Mouse (Mus musculus): ENCODE measurements around the gene Prss28.

DNA sequence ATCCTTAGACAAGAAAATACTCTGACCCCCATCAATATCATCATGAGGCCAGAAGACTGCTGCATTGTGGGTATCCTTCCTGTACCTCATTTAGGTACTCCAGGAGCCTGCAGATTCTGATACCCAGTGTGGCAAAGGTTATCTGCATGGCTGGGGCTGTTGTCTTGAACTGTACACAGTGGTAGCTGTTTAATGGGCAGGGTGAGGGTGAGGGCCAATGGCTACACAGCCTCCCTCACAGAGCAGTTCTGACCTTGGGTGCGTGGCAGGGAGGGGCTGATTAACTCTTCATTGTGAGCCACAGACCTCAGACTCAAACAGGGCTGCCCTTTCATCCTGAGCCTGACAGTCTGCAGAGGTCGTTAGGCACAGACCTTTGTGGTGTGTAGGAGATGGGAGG is 14.5 kb downstream of the Prss28 start:
- no peak for TF ChIP-seq POLR2A (IDR thresholded peaks at IDR 0.05; ENCODE audit: insufficient read depth, low read length)
- no peak for TF ChIP-seq CTCF (IDR thresholded peaks at IDR 0.05; ENCODE audit: low read depth, low read length)
